Mouse (Mus musculus): ENCODE measurements at regions not wholly inside any gene's neighbourhood (a gene's known extent, or its start where the extent isn't known, plus 50 kb on each side); places are given as distances from the start of the nearest gene placed in this dataset.
A peak's percentile ranks its signal among the peaks of the same experiment; 100 is the strongest.

DNA sequence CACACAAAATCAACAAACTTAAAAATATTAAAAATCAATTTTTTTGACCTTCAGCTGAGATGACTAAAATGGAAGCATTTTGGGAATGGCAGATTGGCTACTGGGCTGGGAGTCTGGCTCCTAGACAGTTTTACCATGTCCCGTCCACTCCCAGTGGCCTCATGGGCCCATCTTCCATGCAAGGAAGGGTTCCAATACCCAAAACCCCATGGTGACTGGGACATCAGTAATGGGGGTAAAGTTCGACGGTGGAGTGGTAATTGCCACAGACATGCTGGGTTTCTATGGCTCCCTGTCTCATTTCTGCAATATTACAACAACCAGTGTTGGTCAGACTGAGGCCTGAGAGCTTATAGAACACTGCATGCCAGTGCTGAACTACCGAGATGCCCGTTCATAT is 82.2 kb downstream of the Il20rb start:
- no peak for DNase-seq

DNA sequence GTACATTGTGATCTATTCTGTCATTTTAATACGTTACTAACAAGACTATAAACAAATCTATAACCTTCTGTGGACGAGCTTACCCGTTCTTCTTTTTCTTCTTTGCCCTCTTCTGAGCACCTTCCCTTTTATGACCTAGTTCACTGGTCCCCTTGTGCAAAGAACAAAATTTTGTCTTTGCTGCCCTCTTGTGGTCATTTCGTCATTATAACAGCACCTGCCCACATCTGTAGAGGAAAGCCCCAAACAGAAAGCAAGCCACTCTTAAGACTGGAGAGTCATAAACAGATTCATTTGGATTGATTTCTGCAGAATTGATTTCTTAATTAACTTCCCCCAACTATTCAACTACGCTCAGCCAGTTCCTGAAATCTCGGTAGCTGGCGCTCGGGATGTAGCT is 86.2 kb downstream of the Il20rb start:
- peak; percentile 17 for DNase-seq

DNA sequence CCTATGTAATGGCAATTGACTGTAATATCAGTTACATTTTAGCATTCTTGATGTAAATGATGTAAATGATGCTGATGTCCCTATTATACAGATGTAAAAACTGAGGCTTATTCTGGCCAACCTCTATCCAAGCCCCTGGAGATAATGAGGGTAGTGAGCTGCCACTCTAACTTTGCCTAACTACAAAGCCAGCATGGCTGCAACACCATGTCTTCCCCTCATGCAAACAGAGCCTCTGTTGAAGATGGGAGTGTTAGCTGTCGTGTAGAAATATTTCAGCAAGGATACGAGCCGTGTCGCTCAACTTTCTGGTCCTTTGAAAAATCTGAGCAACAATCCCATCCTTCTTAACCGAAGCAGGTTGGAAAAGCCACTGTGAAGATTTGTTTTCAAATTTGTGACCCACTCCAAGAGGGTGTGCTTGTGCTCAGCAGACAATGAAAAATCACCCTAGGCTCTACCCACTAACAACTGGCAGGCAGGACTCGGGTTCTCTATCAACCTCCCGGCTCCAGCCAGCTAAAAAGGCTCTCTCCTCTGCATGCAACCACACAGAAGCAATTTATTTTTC is 90.2 kb downstream of the Il20rb start:
- DNase-seq, result no peak

DNA sequence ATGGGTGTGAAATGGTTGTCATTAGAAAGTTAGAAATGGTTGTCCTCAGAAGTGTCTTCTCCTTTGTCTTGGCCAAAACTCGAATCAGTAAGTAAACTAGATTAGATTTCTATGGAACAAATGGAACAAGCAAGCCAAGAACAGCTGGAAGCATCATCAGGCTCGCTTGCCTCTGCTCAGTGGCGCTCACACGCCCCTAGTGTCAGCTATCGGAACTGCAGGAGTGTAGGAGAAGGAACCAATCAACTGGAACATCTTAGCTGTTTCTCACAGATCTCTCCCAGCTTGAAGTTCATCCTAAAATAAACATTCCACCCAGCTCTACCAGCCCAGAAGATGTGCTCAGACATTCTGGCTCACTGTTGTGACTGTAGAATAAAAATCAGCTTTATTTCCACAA is 90.9 kb downstream of the Il20rb start:
- DNase-seq, result peak; percentile 83

DNA sequence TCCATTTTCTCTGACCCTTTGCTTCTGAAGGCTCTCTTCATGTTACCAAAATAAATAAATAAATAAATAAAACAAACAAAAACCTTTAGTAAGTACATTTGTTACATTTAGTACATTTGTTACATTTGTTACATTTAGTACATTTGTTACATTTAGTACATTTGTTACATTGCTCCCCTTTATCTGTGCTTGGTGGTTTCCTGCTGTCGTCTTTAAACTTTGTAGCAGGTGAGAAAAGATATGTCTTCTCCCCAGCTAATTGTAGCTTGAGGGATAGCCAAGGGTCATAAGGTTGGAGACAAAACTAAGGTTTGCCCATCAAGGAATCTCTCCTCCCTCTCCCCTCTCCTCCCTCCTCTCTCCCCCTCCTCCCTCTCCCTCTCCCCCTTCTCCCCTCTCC is 92.0 kb downstream of the Il20rb start:
- no peak for DNase-seq

DNA sequence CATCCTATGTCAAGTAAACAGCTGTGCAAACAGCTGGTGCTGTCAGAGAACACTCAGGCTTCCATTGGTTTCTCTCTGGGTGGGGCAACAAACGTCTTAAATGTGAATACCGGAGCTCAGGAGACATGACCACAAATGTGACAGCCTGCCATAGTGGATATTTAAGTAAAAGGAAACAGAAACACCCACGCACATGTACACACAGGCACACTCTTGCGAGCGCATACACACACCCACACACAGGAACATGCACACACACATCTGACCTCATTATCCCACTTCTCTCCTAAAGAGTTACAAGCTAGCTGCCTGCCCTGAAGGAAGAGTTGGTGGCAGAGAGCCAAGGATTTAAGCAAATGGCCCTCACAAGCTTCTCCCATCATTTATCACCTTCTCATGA is 92.4 kb downstream of the Il20rb start:
- no peak for DNase-seq

DNA sequence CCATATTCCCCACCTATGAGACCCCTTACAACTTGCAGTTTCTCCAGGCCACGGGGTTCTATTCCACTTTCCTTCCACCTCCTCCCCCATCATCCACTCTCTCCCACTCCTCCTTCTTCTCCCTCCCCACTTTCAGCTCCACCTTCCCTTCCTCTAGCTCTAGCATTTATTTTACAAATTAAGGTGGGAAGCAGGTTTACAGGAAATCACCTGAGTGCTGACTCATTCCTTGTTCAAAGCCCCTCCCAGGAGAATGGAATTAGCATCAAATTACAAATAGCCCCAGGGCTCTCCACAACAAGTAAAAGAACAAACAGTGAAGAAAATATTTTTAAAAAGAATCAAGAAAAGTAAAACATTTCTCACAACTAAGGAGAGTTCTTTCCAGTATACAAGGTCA is 94.3 kb downstream of the Il20rb start:
- DNase-seq, result no peak

DNA sequence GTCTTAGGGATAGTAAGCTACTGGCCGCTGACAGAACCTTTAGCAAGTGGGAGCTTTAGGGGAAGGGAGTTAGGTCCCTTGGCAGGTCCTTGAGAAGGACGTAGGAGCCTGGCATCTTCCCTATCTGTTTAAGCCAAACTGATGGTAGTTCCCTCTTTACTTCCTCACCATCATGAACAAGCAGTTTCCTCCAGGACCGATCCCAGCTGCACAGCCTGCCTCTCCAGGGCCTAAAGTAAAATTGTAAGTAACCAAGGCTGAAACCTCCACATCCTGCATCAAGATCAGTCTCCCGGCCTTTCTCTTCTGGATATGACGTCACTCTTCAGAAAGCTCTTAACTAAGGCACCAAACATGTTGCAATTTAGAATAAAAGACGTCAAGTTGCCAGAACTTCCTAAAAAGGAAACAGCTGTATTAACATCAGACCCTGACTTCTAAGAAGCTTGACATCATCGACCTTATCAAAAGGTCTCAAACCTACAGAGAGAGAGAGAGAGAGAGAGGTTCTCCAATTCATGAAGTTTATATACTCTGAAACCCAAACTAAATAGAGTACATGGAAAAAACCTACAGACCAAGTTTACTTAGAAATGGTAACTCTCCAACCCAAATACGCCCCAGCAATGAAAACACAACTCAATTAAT is 94.9 kb downstream of the Il20rb start:
- DNase-seq, result no peak

DNA sequence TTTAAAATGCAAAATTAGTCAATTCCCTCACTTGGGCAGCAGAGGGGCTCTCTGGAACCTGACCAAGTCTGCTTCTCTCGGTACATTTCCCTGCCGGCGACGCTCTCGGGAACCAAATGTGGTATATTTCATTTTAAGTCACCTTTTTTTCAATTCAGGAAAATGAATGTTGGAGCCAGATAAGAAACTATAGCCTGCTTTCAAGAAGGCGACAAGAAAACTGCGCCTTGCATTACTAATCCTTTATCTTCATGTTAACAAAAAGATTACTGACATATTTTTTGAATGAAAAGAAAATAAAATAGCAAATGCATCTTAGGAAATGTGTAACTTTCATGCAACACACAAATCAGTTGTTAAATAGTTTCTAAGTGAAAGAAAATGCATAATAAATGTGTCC is 98.2 kb downstream of the Il20rb start:
- DNase-seq, result no peak

DNA sequence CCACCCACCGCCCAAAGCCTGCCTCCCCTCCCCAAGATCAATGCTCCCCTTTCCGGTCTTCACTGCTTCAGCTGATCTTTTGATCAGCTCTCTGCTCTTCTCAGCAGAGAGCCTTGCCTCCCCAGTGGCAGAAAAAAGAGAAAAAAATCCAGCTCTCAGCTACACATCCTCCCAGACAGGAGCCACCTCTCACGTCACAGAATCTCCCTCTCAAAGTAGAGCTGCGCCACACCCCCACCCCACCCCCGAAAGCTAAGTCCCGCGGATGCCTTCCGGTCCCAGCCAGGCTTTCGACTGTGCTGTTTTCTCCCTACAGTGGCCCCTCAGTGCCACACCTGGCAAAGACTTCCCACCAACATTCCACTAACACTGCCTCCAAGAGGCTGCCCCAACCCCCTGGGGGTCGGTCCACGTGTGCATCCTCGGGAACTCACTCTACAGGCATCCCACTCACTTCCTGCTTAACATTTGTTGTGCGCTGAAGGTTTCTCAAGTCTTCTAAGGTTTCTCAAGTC is 99.4 kb downstream of the Il20rb start:
- no peak for DNase-seq

DNA sequence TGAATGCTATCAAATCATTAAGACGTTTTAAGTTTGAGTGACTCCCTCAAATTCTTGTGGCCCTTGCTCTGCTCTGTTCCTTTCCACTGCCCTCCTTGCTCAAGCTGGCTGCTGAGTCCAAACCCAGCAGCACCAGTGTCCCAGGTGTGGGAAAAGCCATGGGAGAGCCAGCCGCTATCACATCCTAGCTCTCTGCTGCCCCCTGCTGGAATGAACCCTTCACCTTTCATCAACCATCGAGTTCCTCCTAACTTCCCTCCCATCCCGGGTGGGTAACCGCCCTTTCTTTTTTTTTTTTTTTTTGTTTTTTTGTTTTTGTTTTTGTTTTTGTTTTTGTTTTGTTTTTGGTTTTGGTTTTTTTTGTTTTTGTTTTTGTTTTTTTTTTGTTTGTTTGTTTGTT is 104.1 kb downstream of the Il20rb start:
- peak; percentile 73 for DNase-seq

DNA sequence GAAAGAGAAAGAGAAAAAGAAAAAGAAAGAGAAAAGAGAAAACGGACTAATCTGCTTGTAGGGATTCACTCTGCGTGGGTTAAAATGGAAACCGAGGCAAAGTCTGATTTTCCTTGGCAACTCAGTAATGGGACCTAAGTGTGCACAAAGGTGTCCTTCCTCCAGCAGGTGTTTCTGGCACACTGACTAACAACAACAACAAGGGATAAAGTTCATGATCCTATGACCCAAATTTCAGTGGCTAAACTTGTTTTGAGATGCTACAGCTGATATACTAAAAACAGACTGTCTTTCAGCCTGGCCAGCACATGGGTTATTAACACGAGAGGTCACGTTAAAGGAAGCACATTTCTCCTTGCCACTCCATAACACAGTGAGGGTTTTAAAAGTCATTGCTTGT is 116.7 kb downstream of the Il20rb start:
- DNase-seq, result no peak

DNA sequence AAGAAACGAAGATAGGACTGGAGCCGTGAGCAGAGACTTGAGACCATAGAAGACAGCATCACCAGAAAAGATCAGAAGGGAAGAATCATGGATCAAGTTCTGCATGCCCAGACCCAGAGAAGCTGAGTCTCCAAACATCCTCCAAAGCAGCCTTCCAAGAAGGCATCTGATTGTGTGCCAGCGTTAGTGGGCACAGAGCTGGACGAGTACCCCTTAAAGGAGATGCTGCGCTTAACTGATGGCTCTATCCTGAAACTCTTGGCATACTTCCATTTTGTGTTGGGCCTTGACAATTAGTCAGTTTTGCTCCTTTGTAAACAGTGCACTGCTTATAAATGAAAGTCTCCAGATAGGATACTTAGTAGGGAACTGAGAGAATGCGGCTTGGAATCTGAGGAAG is 119.8 kb downstream of the Il20rb start:
- DNase-seq, result no peak

DNA sequence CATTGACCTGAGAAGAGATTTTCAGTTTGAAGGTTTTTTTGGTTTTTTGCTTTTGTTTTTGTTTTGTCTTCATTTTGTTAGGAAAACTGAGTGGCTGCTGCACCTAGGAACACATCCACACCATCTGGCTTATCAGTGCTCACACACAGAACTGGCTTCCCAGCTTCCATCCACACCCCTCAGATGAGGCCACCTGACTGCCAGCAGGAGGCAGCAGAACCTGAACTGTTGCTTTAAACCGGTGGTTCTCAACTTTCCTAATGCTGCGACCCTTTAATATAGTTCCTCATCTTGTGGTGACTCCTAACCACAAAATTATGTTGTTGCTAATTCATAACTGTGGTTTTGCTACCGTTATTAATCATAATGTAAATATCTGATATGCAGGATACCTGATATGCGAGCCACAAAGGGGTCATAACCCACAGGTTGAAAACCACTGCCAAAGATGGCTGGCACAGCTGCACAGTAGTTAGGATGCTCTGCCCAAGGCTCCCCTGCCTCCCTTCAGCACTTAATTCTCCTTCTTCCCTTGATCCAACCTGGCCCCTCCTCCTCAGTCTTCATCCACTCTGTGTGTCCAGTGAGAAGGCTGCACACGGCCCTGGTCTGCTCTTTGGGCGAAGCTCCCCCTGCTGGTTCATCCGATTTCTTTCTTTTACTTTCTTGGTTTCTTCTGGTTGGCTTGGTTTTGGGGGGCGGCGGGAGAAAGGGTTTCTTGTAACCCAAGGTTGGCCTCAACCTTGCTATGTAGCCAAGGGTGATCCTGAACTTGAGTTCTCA is 126.5 kb downstream of the Il20rb start:
- peak; percentile 21 for DNase-seq

DNA sequence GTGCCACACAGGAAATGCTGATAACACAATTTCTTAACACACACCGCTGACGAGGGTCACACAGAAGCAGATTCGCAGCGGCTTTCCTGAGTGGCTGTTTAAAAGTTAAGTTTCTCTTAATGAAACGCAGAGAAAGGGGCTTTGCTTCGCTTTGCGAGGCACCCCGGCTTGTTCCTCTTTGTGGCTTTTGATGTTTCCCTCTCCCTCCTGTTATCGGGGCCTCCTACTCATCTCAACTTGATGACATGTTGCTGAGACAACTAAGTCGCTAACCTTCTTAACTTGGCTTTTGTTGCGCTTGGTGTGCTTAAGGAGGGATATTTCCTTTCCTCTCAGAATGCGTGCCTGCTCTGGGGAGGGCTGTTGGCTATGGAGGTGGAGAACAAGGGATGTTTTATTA is 129.0 kb downstream of the Il20rb start:
- no peak for DNase-seq

DNA sequence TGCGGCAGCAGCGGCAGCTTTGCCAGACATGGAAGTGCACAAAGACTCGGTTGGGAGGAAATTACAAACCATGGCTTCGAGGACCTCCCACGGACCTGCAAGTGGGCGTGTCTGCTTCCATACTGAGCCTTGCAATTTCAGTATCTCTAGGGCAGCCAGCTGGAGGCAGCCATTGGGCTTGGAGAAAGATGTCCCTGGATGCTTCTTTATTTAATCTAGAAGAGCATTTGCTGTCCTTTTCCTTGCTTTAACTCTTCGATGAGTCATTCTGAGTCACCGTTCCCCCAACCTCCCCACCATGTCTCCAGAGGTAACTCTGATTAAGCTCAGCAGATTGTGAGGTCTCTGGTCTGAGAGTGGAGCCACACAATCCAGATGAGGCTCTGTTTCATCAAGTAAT is 145.8 kb downstream of the Il20rb start:
- DNase-seq, result no peak

DNA sequence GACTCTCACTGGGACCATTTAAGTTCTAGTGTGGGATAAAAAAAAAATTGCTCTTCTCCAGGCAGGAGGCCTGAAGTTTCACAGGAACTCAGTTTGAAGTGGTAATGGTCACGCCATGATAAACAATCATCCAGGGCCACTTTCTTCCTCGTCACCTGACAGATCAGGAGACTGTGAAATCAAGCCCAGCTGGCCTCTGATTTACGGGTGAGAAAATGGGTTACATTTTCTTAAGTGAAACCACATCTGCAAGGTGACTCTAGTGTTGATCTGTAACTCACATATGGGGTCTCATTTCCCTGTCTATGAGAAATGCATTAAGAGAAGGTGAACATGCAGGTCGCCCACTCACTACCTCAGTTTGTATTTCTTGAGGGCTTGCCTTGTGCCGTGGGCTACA is 178.8 kb downstream of the Il20rb start:
- DNase-seq, result no peak

DNA sequence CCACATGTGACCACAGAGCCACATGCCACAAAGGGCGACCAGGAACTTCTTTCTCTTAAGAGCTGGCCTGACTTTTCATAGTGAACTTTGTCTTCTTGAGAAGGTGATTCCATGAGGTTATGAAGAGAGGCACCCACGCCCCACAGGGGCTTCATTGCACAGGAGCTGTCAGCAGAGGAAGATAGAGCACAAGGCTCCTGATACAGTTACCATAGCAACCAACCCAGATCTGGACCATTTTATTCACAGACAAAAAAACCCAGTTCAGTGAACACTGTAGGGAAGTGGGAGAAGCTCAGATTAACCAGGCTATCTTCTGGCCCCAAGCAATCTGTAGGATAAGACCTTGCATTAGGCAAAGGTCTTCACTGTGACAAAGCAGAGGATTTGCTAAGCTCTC is 179.2 kb downstream of the Il20rb start:
- DNase-seq, result no peak

DNA sequence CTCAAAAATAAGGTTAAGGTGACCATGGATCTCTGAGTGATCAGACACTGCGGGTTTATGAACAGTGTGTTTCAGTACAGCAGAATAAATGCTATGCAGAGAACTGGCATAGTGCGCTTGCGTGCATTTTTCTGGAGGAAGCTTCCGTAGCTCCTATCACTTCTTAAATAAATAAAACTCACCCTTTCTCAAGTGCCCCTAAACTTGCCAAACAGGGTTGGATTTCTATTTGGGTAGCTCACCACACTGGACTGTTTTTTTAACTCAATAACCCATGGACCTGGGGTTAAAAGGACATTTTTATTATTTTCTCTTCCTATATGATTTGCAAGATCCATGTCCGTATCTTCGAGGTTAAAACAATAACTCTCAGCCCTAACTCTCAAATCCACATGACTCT is 182.8 kb downstream of the Il20rb start:
- no peak for DNase-seq

DNA sequence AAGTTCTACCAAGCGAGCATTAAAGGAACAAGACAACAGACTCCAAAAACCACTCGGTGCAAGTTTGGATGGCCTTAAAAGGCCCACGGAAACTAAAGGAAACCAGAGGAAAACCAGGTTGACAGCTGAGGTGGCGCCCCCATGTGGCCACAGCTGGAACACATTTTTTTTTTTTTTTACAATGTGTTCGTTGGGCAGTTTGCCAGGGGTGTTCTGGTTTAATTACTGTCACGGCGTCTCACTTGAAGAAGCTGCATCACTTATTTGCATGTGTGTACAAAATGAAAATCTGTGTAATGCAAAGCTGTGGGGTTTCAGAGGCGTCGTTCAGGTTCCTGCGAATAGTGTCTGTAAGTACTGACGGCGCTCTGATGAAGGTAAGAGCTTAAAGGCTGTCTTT is 185.0 kb downstream of the Il20rb start:
- peak; percentile 5 for DNase-seq

DNA sequence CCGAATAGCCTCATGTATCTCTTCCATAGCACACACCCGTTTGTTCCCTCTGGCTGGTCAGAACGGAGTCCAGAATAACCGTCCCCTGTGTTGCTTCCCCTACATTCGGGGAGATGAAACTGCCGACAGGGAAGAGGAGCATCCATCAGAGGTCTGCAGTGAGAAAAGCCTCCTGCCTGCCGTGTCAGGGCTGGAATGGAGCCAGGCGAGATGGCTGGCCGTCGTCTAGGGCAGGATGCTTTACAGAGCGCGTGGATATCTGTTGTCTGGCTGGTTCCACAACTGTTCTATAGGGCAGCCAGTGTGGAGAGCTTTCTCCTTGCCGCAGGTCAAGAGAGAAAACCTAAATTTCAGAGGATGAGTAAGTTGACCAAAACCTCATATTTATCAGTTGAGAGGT is 209.2 kb downstream of the Il20rb start:
- no peak for DNase-seq

DNA sequence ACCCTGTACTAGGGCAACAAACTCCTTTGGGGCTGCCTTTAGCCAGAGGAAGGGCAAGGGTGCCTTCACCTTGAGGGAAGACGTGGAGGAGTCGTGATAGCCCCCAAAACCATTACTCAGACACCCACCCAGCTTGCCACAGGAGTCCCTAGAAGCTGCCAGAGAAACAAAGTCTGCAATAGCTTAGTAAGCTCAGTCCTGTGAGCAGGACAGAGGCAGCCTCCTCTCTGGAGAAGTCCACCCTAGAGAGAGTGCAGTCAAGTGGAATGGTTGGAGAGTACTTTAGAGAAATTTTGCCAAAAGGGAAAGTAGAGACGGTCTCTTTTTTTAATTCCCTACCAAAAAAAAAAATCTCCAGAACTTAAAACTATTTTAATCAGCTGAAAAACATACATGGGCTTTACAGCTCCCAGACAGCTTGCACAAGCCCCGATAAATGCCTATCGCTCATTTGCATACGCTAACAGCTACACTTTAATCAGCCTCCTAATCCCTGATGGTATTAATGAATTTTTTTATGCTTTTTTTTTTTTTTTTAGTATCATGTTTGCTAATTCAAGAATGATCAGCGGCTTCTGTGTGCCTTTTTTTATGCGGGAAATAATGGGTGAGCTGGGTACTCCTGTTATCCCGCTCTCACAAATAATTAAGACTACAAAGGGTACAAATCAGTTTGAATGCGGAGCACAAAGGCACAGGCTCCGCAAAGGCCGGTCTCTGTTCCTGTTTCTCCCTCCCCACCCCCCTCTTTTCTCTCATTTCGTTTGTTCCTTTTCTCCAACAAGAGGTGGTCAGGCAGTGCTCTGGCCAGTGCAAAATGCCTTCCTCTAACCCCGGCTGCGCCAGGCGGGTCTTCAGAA is 219.8 kb downstream of the Il20rb start:
- no peak for DNase-seq

DNA sequence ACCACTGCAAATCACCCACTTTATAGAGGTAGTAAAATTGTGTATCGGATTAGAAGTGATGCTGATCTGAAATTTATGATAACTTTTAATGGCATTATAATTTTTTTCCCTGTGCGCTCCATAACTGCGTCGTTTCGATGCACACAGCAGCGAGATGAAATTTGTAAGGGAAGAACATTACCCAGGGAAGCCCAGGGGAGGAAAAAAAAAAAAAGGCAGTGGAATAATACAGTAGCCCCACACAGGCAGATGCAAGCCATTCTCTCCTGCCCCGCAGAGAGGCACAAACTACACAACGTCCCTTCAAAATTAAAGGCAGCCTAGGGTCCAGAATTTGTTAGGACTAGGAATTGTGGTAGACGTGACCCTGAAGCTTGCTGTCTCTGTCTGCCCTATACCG is 234.2 kb downstream of the Il20rb start:
- DNase-seq, result no peak
